Mouse (Mus musculus) ES-E14 (cell line): ENCODE measurements around the gene Ddx17.

ENCODE experiments used
- CHD2 ChIP-seq: IDR thresholded peaks from 2 replicates; pipeline ENCODE4 v1.6.1; 2014; ENCODE audit warnings: mild to moderate bottlenecking, low read depth, low read length, inconsistent platforms
- MAFK ChIP-seq: IDR thresholded peaks from 2 replicates; pipeline ENCODE4 v1.6.1; 2014; ENCODE audit warnings: mild to moderate bottlenecking, low read depth, low read length, inconsistent platforms; ENCODE audit not compliant: insufficient read depth

- no peak for TF ChIP-seq CHD2
- no peak for TF ChIP-seq MAFK
These were observed 36.5 kb downstream of the Ddx17 start for GRCm38 (mm10) chr15:79509998-79510397.
